Mouse (Mus musculus): ENCODE measurements around the gene Cdk6. TPM values are rescaled to one million over a fixed set of nuclear protein-coding genes. Genes with fewer than 3 reads are reported as not detected.
"Not testable (repeated sequence)": the region's sequence is repeated elsewhere in the genome, so short reads cannot be mapped to it uniquely, and the experiment has no call there.

Cdk6 gene
- polyA plus RNA-seq, 1 experiment from 2014 or later = 18.0 TPM

DNA sequence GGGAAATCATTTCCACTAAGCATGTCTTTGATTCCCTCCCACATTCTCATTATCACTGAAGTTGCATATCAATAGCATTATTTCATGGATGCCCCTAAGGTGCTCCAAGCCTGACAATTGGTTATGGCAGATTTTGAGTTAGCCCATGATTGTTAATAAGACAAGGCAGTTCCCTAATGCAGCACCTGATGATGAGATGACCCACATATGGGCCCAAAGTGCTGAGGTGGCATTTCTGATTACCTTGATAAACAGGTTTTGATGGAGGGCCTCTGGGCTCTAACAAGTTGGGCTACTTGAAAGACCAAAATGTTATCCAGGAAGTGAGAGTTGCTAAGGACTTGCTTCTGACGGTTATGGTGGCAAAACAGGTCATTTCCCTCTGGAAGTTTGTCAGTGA lies 11.9 kb upstream of the Cdk6 start:
- Histone ChIP-seq H3K9me3 (replicated peaks) (no peaks in the 10 kb centered on the region), H3K4me2 (replicated peaks) (no peak overlapping the region), H3K4me1 (no peaks in the 10 kb centered on the region), H3K27me3 (no peaks in the 10 kb centered on the region), H3K4me3 (no peak overlapping the region), H3K27ac (no peak overlapping the region), H3K36me3 (no peaks in the 10 kb centered on the region), H3K9ac (no peak overlapping the region)
- no peak for ATAC-seq (ENCODE audit: low FRiP score)
- WGBS = 68% methylated on average over 1 of the region's 1 CpGs

DNA sequence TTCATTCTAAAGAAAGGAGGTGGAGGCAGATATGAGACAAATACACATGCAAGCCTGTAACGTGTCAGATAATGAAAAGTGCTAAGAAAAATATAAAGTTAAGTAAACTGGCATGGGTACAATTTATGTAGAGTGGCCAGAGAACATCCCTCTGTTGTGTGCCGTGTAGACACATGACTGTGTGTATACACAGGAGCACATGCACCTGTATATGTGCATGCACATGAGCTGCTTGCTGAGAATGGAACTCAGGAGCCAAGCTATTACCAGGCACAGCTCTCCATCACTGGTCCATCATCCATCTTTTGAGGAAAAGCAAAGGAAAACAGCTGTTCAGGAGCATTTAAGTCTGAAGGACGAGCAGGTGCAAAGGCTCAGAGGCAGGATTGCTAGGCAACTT lies 10.4 kb upstream of the Cdk6 start:
- Histone ChIP-seq H3K4me1 (no peaks in the 10 kb centered on the region), H3K9ac (no peak overlapping the region), H3K9me3 (replicated peaks) (no peaks in the 10 kb centered on the region), H3K4me3 (no peak overlapping the region), H3K4me2 (replicated peaks) (no peak overlapping the region), H3K27ac (no peak overlapping the region), H3K27me3 (peaks cover 4% of the 10 kb centered on the region; the same call in 1 of the 2 replicates), H3K36me3 (no peaks in the 10 kb centered on the region)
- ATAC-seq (ENCODE audit: low FRiP score) = no peak
- WGBS = 71% methylated on average over 3 of the region's 3 CpGs

DNA sequence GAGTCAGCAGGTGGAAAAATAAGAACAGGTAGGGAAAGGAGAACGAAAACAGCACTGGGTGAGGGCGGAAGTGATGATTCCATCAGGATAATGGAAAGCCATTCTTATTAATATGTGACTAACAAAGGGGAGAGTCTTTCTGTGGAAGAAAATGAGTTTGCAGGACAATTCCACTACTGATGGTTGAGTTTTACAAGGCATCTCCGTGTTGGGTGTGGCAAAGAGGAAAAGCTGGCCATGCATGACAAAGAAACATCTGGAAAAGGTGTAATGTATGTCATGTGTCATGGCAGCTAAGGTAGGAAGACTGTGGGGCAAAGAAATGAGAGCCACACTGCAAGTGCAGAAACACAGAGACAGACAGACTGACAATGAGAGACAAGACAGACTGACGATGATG lies 8.3 kb upstream of the Cdk6 start:
- not testable (repeated sequence) for H3K27ac ChIP-seq; H3K27me3 ChIP-seq; H3K4me2 ChIP-seq (replicated peaks); H3K9ac ChIP-seq; H3K4me3 ChIP-seq; H3K36me3 ChIP-seq; ATAC-seq (ENCODE audit: low FRiP score); H3K9me3 ChIP-seq (replicated peaks); H3K4me1 ChIP-seq
- WGBS = 87% methylated on average over 4 of the region's 4 CpGs

DNA sequence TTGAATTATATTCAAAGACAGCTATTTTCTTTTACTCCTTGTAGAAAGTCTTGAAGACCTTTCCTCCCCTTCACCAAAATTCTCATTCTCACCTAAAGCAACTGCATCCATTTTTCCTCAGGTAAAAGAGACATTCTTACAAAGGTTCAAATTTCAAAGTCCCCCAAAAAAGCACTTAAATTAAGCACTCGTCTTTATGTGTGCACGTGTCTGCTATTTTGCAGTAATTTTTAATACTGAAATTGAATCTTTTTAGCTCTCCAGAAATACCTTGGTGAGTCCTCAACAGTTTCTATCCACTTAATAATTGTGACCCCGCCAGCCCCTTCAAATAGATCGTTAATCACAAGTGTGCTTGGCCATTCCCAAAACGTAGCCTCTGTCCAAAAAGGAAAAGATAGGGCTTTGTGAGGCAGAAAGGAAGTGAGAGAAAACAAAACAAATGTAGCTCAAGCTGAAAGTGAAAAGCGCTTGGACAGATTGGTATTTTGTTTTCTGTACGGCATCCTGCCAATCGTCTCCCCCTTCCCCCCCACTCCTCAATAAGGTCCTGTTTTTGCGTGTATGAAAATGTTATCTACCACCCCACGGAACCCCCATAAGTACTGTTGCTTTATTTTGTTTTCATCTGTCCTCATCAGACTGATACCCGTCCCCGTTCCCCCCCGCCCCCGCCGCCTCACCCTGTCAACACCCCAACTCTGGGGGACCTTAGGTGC lies 786 bp upstream of the Cdk6 start:
- ATAC-seq (ENCODE audit: low FRiP score); H3K27ac ChIP-seq; H3K36me3 ChIP-seq; H3K9me3 ChIP-seq (replicated peaks); H3K9ac ChIP-seq: not testable (repeated sequence)
- Histone ChIP-seq H3K4me2 (replicated peaks) (peak overlapping the region; percentile 93), H3K4me1 (peaks cover 24% of the 10 kb centered on the region), H3K27me3 (peaks cover 24% of the 10 kb centered on the region), H3K4me3 (peak overlapping the region; percentile 56)
- 2% methylated on average over 15 of the region's 15 CpGs for WGBS

DNA sequence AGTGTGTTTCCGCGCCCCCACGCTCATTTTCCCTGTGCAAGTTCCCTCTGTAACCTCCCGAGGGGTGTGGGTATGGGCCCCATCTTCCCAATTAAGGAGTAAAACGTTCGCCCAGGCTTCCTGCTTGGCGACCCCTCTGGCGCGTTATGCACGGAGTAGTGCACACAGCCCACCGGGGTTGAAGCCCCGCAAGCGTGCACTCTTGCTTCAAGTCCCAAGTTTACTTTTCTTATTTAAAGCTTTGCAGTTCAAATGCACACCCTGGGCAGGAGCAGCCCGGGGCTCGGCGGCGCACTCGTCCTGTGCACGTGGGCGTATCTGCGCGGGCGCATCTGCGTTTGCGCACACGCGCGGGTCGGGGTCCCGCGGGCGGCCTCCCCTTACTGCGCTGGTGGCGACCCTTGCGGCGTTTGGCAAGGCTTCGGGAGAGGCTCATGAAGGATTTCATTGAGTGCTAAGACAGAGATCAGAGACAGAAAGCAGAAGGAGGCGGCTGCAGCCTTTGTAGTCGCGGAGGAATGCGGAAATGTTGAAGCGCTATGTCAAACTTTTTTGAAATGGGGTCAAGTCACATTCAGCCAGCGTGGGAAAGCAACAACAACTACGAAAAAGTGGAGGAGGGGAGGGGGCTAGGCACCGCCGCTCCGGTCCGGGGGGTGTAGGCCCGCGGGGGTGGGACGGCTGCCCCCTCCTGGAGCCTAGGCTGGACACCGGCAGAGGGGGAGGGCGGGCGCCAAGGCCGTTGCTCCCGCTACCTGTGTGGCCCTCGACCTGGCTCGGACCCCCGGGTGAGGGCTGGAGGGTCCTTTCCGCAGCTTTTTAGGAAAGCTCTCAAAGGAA lies 866 bp downstream of the Cdk6 start:
- H3K36me3 ChIP-seq = no peaks in the 10 kb centered on the region

DNA sequence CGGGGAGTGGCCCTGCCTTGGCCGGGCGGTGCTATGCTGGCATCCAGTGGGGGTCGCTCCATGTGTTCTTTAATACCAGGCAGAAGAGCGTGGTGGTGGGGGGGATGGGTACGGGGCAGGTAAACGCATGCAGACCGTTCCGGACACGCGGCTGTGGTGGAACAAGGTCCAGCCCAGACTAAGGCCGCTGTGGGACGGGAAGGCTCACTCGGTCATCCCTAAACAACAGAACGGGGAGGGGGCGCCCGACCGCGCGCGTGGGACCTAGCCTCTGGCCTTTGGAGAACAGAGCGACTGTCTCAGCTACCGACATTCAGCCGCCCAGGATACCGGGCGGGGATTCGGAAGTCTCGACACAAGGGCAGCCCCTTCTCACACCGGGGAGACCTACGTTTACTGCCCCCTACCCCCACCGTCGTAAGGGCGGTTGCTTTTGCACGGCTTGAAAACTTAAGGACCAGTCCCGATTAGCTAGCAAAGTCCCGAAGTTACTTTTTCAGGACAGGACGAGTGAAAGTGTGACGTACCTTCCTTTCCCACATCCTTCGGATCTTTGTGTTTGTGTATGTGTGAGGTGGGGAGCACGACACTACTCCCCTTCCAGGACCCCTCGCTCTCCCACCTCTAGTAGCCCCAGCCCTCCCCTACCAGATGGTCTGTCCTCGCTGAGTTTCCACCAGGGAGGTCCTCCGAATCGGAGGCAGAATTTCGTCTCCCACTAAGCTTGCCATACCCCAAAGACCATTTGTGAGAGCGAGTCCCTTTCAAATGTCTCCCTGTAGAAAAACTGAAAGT lies 1.7 kb downstream of the Cdk6 start:
- peak overlapping the region; percentile 68 for H3K27ac ChIP-seq
- peak overlapping the region; percentile 93 for H3K4me2 ChIP-seq (replicated peaks)
- peak overlapping the region; percentile 59 for H3K9ac ChIP-seq
- WGBS = under 1% methylated on average over 46 of the region's 46 CpGs
- peaks cover 24% of the 10 kb centered on the region for H3K4me1 ChIP-seq
- H3K4me3 ChIP-seq = peak overlapping the region; percentile 56
- H3K9me3 ChIP-seq (replicated peaks) = no peaks in the 10 kb centered on the region
- peaks cover 22% of the 10 kb centered on the region for H3K27me3 ChIP-seq
- ATAC-seq (ENCODE audit: low FRiP score) = peak; percentile 62
- no peaks in the 10 kb centered on the region for H3K36me3 ChIP-seq

More for the DNA sequence above, 866 bp downstream of the Cdk6 start:
- Histone ChIP-seq H3K9me3 (replicated peaks) (no peaks in the 10 kb centered on the region), H3K4me2 (replicated peaks) (peak overlapping the region; percentile 93), H3K4me3 (peak overlapping the region; percentile 56), H3K4me1 (peaks cover 24% of the 10 kb centered on the region), H3K9ac (peak overlapping the region; percentile 59), H3K27me3 (peaks cover 22% of the 10 kb centered on the region), H3K27ac (peak overlapping the region; percentile 68)
- peak; percentile 47 for ATAC-seq (ENCODE audit: low FRiP score)
- WGBS = under 1% methylated on average over 60 of the region's 60 CpGs

DNA sequence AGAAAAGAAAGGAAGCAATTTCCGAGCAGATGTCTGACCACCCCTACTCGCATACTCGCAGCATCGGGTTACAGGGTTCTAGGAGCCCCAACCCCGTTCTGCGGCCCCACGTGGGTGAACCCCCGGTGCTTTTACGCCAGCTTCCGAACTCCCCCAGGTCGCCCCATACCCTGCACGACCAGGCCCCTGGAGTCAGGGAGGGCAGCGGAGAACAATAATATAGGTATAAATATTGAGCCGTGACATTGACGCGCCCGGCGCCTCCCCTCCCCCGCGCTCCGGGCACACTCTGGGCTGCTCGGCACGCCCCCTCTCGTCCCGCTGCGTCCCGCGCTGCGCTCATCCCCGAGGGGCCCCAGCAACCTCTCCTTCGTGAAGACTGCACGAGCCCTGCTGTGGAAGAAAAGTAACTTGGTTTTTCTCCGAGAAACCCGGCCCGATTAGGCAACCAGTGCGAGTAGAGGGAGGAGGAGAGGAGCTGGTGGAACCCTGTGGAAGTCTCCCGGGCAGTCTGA lies 2.3 kb downstream of the Cdk6 start:
- under 1% methylated on average over 37 of the region's 37 CpGs for WGBS
- Histone ChIP-seq H3K9me3 (replicated peaks) (no peaks in the 10 kb centered on the region), H3K36me3 (no peaks in the 10 kb centered on the region), H3K27me3 (peaks cover 22% of the 10 kb centered on the region), H3K4me1 (peaks cover 24% of the 10 kb centered on the region), H3K27ac (peak overlapping the region; percentile 68; the same call in 1 of the 2 replicates), H3K9ac (peak overlapping the region; percentile 59), H3K4me2 (replicated peaks) (peak overlapping the region; percentile 93), H3K4me3 (peak overlapping the region; percentile 56)
- ATAC-seq (ENCODE audit: low FRiP score) = peak; percentile 63

DNA sequence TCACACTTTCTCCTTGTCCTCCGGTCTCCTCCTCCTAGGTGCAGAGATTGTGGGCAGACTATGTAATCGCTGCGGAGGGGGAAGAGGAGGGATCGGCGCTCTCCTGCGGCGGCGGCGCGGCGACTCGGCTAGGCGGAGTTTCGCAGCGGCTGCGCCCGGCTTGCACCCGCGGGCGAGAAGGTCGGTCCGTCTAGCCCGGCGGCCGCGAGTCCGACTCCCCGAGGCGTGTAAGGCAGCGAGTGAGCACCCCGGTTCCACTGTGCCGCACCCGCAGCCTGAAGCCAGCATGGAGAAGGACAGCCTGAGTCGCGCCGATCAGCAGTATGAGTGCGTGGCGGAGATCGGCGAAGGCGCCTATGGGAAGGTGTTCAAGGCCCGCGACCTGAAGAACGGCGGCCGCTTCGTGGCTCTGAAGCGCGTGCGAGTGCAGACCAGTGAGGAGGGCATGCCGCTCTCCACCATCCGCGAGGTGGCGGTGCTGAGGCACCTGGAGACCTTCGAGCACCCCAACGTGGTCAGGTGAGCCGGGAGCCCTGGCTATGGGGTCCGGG lies 2.9 kb downstream of the Cdk6 start:
- H3K27ac ChIP-seq = peak overlapping the region; percentile 23; the same call in 1 of the 2 replicates
- peak; percentile 56 for ATAC-seq (ENCODE audit: low FRiP score)

DNA sequence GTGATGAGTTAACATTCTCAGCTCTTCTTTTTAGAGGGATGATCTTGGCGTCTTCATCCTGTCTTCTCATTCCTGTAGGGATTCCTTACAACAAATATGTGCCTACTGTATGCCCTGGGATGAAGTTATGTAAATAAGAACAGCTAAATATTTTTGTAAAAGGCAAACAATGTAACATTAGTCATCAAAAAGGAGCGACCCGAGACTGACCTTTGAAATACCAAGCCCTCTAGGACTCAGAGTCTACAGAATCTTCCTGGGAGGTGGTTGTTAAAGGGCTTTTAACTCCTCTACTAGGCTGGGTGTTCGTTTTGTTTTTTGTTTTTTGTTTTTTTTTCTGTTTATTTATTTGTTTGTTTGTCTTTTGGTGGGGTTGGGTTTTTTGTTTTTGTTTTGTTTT lies 4.3 kb downstream of the Cdk6 start:
- H3K27me3 ChIP-seq = peaks cover 22% of the 10 kb centered on the region
- H3K4me1 ChIP-seq = peaks cover 24% of the 10 kb centered on the region
- not testable (repeated sequence) for H3K36me3 ChIP-seq; H3K27ac ChIP-seq; H3K9ac ChIP-seq; H3K4me2 ChIP-seq (replicated peaks); H3K9me3 ChIP-seq (replicated peaks); H3K4me3 ChIP-seq; ATAC-seq (ENCODE audit: low FRiP score)
- 49% methylated on average over 4 of the region's 4 CpGs for WGBS

More for the DNA sequence above, 2.9 kb downstream of the Cdk6 start:
- H3K36me3 ChIP-seq = no peaks in the 10 kb centered on the region
- H3K4me3 ChIP-seq = peak overlapping the region; percentile 56
- H3K4me2 ChIP-seq (replicated peaks) = peak overlapping the region; percentile 93
- under 1% methylated on average over 57 of the region's 58 CpGs for WGBS
- H3K4me1 ChIP-seq = peaks cover 24% of the 10 kb centered on the region
- H3K9ac ChIP-seq = peak overlapping the region; percentile 59
- H3K9me3 ChIP-seq (replicated peaks) = no peaks in the 10 kb centered on the region
- peaks cover 22% of the 10 kb centered on the region for H3K27me3 ChIP-seq

DNA sequence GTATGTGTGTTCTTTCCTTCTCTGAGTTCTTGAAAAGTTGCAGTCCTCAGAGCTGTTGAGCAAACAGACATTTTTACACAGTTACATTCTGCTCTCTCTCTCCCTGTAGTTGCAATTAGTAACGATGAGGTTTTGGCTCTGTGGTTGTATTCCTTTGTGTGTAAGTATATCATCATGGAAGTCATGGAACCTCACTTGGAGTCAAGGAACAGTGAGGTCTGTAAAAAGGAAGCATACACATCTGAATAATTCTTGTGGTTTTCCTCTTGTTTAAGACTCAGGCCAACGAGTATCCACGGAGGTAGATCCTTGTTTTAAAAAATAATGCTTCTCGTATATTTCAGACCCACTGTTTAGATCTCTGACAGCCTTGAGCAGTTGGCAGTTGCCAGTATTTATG lies 8.1 kb downstream of the Cdk6 start:
- not testable (repeated sequence) for H3K4me3 ChIP-seq; H3K36me3 ChIP-seq; ATAC-seq (ENCODE audit: low FRiP score); H3K27me3 ChIP-seq; H3K4me2 ChIP-seq (replicated peaks); H3K9me3 ChIP-seq (replicated peaks); H3K9ac ChIP-seq; H3K27ac ChIP-seq; H3K4me1 ChIP-seq
- 86% methylated on average over 4 of the region's 4 CpGs for WGBS

DNA sequence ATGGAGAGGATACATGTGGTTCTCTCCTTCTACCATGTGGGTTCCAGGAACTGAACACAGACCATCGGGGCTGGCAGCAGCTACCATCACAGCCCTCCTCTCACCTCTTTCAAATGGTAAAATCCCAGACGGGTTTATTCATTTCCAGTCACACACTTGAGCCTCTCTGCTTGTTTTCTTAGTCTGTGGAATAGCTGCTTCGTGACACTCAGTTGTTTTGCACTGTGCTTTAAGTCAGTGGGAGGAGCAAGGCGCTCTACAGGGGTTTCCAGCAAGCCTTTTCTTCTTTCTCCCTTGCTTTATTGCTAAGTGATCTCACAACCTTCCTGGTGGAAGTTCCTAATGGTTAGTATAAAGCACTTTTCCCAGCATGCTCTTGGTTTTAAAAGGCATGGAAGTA lies 10.6 kb downstream of the Cdk6 start:
- not testable (repeated sequence) for H3K27me3 ChIP-seq; H3K9me3 ChIP-seq (replicated peaks); H3K4me3 ChIP-seq; ATAC-seq (ENCODE audit: low FRiP score); H3K9ac ChIP-seq; H3K4me2 ChIP-seq (replicated peaks); H3K4me1 ChIP-seq; H3K36me3 ChIP-seq; H3K27ac ChIP-seq
- WGBS = 47% methylated on average over 4 of the region's 4 CpGs
